Mouse (Mus musculus) spleen, postnatal 36 days (tissue): ENCODE measurements around the gene Actr3.
"Not testable (repeated sequence)": the region's sequence is repeated elsewhere in the genome, so short reads cannot be mapped to it uniquely, and the experiment has no call there.

Source experiments
- DNase-seq, 2 experiments: peaks; one replicate each; pipeline ENCODE4 v3.0.0; 2022; ENCODE audit warnings: low spot score in 2 of 2, mixed read lengths in 1 of 2

Gene Actr3

GRCm38 (mm10) chr1:125438826-125439225 lies 3.3 kb upstream of the Actr3 start:
- DNase-seq: peak; percentile 82

- DNase-seq: peak; percentile 81 to 84
These were observed 2.4 kb upstream of the Actr3 start for GRCm38 (mm10) chr1:125437927-125438326.

- DNase-seq: no peak
These were observed 1.6 kb upstream of the Actr3 start for GRCm38 (mm10) chr1:125437161-125437560.

GRCm38 (mm10) chr1:125435018-125435368 lies 534 bp downstream of the Actr3 start:
- no peak for DNase-seq

GRCm38 (mm10) chr1:125434485-125435001 lies 984 bp downstream of the Actr3 start:
- DNase-seq: peak; percentile 86 to 87

GRCm38 (mm10) chr1:125431286-125431685 lies 4.2 kb downstream of the Actr3 start:
- DNase-seq: no peak

GRCm38 (mm10) chr1:125430737-125431136 lies 4.8 kb downstream of the Actr3 start:
- DNase-seq: no peak

GRCm38 (mm10) chr1:125429984-125430383 lies 5.5 kb downstream of the Actr3 start:
- no peak for DNase-seq

- no peak for DNase-seq
These were observed 7.2 kb downstream of the Actr3 start for GRCm38 (mm10) chr1:125428315-125428714.

GRCm38 (mm10) chr1:125426387-125427045 lies 9.0 kb downstream of the Actr3 start:
- DNase-seq: no peak

- DNase-seq: no peak
These were observed 15.6 kb downstream of the Actr3 start for GRCm38 (mm10) chr1:125419906-125420305.

GRCm38 (mm10) chr1:125418732-125419131 lies 16.8 kb downstream of the Actr3 start:
- DNase-seq: no peak

- no peak for DNase-seq
These were observed 28.3 kb downstream of the Actr3 start for GRCm38 (mm10) chr1:125407220-125407619.

GRCm38 (mm10) chr1:125395391-125395790 lies 40.1 kb downstream of the Actr3 start:
- DNase-seq: no peak

GRCm38 (mm10) chr1:125393324-125393723 lies 42.2 kb downstream of the Actr3 start:
- DNase-seq: not testable (repeated sequence)

GRCm38 (mm10) chr1:125390065-125390754 lies 45.3 kb downstream of the Actr3 start:
- DNase-seq: not testable (repeated sequence)

GRCm38 (mm10) chr1:125389634-125390033 lies 45.9 kb downstream of the Actr3 start:
- not testable (repeated sequence) for DNase-seq

- DNase-seq: no peak
These were observed 47.2 kb downstream of the Actr3 start for GRCm38 (mm10) chr1:125388370-125388769.

GRCm38 (mm10) chr1:125386217-125386616 lies 49.3 kb downstream of the Actr3 start:
- DNase-seq: no peak

- peak; percentile 36 to 56 for DNase-seq
These were observed 52.9 kb downstream of the Actr3 start for GRCm38 (mm10) chr1:125382622-125383021.

GRCm38 (mm10) chr1:125378889-125379288 lies 56.6 kb downstream of the Actr3 start:
- DNase-seq: no peak

GRCm38 (mm10) chr1:125372855-125373254 lies 62.7 kb downstream of the Actr3 start:
- DNase-seq: no peak

- DNase-seq: peak; percentile 15 to 22
These were observed 64.7 kb downstream of the Actr3 start for GRCm38 (mm10) chr1:125370779-125371178.
